Mouse (Mus musculus) ES-E14 (cell line): ENCODE results near the gene Neu2.

Experiments
- CHD2 ChIP-seq: IDR thresholded peaks from 2 replicates; pipeline ENCODE4 v1.6.1; 2014; ENCODE audit warnings: mild to moderate bottlenecking, low read depth, low read length, inconsistent platforms
- HCFC1 ChIP-seq: IDR thresholded peaks from 2 replicates; pipeline ENCODE4 v1.6.1; 2012; ENCODE audit warnings: low read length, inconsistent platforms, borderline replicate concordance; ENCODE audit not compliant: insufficient read depth
- ZC3H11A ChIP-seq: IDR thresholded peaks from 2 replicates; pipeline ENCODE4 v1.6.1; 2012; ENCODE audit warnings: low read depth, mild to moderate bottlenecking, inconsistent platforms, low read length, borderline replicate concordance
- ZNF384 ChIP-seq: IDR thresholded peaks from 2 replicates; pipeline ENCODE4 v1.6.1; 2012; ENCODE audit warnings: low read depth, low read length, inconsistent platforms

DNA sequence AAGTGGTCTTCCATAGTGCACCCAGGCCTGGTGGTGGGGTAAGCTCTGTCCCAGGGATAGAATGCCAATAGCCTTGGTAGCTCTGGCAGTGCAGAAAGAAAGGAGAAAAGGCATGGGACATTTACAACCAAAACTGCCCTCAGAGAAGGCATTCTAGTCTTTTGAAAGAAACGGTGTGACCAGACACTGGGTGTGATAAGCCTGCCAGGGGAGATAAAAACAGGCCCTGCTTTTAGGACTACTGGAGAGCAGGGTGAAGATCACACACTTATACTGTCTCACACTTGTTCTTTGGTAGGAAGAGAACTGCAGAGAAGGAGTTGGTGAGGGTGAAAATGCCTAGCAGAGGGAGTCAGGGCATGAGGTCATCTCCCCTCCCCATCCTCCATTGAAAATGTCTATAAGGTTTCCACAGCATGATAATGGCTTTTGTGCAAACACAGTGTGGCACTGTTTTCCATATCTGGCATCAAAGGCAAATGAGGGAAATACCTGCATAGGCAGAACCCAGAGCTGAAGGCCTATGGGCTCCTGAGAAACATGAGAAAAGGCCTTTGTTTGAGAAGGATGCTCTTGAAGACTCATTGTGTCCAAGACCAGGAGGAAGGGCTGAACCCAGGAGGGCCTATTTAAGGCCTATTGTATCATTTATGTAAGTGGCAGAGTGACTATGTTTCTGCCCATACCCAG lies 114.4 kb downstream of the Neu2 start:
- no peak for TF ChIP-seq ZNF384
- no peak for TF ChIP-seq ZC3H11A
- TF ChIP-seq HCFC1, result no peak
- no peak for TF ChIP-seq CHD2
